8 mouse cellular contexts compared by ENCODE assay signal in the genomic region with DNA sequence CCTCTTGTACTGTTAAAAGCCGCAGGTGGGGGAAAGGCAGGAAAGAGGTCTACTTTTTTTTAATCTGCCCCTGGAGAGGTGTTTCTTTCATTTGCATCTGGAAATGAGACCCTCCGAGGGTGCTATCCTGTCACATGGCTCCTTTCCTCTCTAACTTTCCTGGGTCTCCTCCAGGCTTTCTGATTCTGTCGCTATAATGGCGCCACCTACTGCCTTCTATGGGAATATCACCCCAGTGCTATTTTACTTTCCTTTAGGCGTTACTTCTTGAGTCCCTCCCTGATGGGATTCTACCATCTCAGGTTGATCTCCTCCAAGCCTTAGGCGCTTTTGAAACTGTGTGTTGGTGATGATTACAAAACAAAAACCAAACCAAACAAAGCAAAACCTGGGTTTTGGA. TPM values are rescaled to one million over a fixed set of nuclear protein-coding genes. Genes with fewer than 3 reads are reported as not detected.
DNase-seq lines count a peak whose midpoint lies in the region; ATAC-seq and TF ChIP-seq lines count a peak whose summit lies in the region.

No protein-coding gene starts in this region.

- no peak for ATAC-seq in limb, embryonic 11.5 days (ENCODE audit: insufficient number of reproducible peaks, low FRiP score, low TSS enrichment, low read depth)
- ATAC-seq in stomach, postnatal 0 days (ENCODE audit: low FRiP score, low TSS enrichment) = no peak

- H3K27me3 ChIP-seq in limb, embryonic 11.5 days (ENCODE audit: control insufficient read depth, insufficient read depth, low read length) = no peaks in the 10 kb centered on the region
- peaks cover 10% of the 10 kb centered on the region; the same call in 1 of the 2 replicates for H3K27me3 ChIP-seq in limb, embryonic 10.5 days (ENCODE audit: low read depth, poor library complexity, severe bottlenecking)
- no peaks in the 10 kb centered on the region for H3K27me3 ChIP-seq in stomach, postnatal 0 days (ENCODE audit: control insufficient read depth, insufficient read depth, low read length)

- H3K9me3 ChIP-seq in limb, embryonic 11.5 days (ENCODE audit: control insufficient read depth, low read length) = no peaks in the 10 kb centered on the region
- no peaks in the 10 kb centered on the region for H3K9me3 ChIP-seq in limb, embryonic 10.5 days (replicated peaks)
- no peaks in the 10 kb centered on the region for H3K9me3 ChIP-seq in stomach, postnatal 0 days (ENCODE audit: control insufficient read depth, low read length)

- H3K4me1 ChIP-seq in limb, embryonic 11.5 days (ENCODE audit: control insufficient read depth, insufficient read depth, low read length) = no peaks in the 10 kb centered on the region
- H3K4me1 ChIP-seq in limb, embryonic 10.5 days = no peaks in the 10 kb centered on the region
- no peaks in the 10 kb centered on the region for H3K4me1 ChIP-seq in stomach, postnatal 0 days (replicated peaks; ENCODE audit: control insufficient read depth, insufficient read depth)

- H3K27ac ChIP-seq in limb, embryonic 11.5 days (replicated peaks; ENCODE audit: low read depth, low read length) = no peak overlapping the region
- no peak overlapping the region for H3K27ac ChIP-seq in limb, embryonic 10.5 days
- no peak overlapping the region for H3K27ac ChIP-seq in stomach, postnatal 0 days (replicated peaks)

- no peaks in the 10 kb centered on the region for H3K36me3 ChIP-seq in limb, embryonic 11.5 days (ENCODE audit: control insufficient read depth, insufficient read depth, low read length)
- H3K36me3 ChIP-seq in limb, embryonic 10.5 days = no peaks in the 10 kb centered on the region
- H3K36me3 ChIP-seq in stomach, postnatal 0 days (ENCODE audit: control insufficient read depth, insufficient read depth, low read length) = no peaks in the 10 kb centered on the region

- no peak overlapping the region for H3K9ac ChIP-seq in limb, embryonic 11.5 days (ENCODE audit: low read length)
- H3K9ac ChIP-seq in stomach, postnatal 0 days (ENCODE audit: low read length) = no peak overlapping the region

- H3K4me3 ChIP-seq in limb, embryonic 11.5 days (ENCODE audit: low read depth, low read length) = no peak overlapping the region
- no peak overlapping the region for H3K4me3 ChIP-seq in limb, embryonic 10.5 days
- no peak overlapping the region for H3K4me3 ChIP-seq in stomach, postnatal 0 days (ENCODE audit: low read depth, low read length)

- TF ChIP-seq EP300 in stomach, postnatal 0 days (optimal IDR thresholded peaks at IDR 0.05) = no peak

- 37% methylated on average over 6 of the region's 6 CpGs for WGBS in limb, embryonic 11.5 days
- WGBS in limb, embryonic 10.5 days = 38% methylated on average over 6 of the region's 6 CpGs
- 30% methylated on average over 6 of the region's 6 CpGs for WGBS in stomach, postnatal 0 days

- intact Hi-C loops in left cerebral cortex, postnatal 4 days (cut with DNase I) = no loop called here

- peak; percentile 73 for TF ChIP-seq CTCF in stomach, postnatal 0 days (IDR thresholded peaks at IDR 0.05; ENCODE audit: low read depth)

- peak; percentile 23 for DNase-seq in cerebellum, adult 9-10 months
- DNase-seq in cerebellum, postnatal 4 days (ENCODE audit: low spot score in 2 of 2) = no peak
- DNase-seq in limb, embryonic 11.5 days (ENCODE audit: low spot score) = peak; percentile 52
- DNase-seq in limb, embryonic 10.5 days (ENCODE audit: low spot score) = no peak
- peak; percentile 85 for DNase-seq in ZHBTc4 (ENCODE audit: low read depth, low spot score)
- DNase-seq in kidney, postnatal 4 days = peak; percentile 43 to 57
- no peak for DNase-seq in stomach, postnatal 0 days (ENCODE audit: low spot score)
- DNase-seq in left cerebral cortex, postnatal 4 days = no peak

- H3K4me2 ChIP-seq in limb, embryonic 11.5 days (ENCODE audit: low read depth, severe bottlenecking) = no peak overlapping the region
- no peak overlapping the region for H3K4me2 ChIP-seq in stomach, postnatal 0 days (replicated peaks; ENCODE audit: low read depth)

RNA-seq across cellular contexts. Expression of a gene that starts 22.1 kb away (rescaled TPM):
- 4.4 and 4.7 TPM in 2 replicates for polyA plus RNA-seq in limb, embryonic 11.5 days (2014; fragmentation: Nextera tagmentation; extraction: Ambion mirVana)
- 0.24 and 0.78 TPM in 2 replicates for polyA plus RNA-seq in limb, embryonic 10.5 days (2016; fragmentation: Nextera tagmentation; extraction: Ambion mirVana)
- 0.91 and 1.5 TPM in 2 replicates for polyA plus RNA-seq in stomach, postnatal 0 days (2015; fragmentation: Nextera tagmentation; extraction: Ambion mirVana)
- 1 to 10 TPM; 2.2 to 2.4 TPM for total RNA-seq in left cerebral cortex, postnatal 4 days (2021)

RNA-seq across cellular contexts. Expression of a gene that starts 47.7 kb away (rescaled TPM):
- polyA plus RNA-seq in limb, embryonic 11.5 days (2014; fragmentation: Nextera tagmentation; extraction: Ambion mirVana) = 21.7 and 23.2 TPM in 2 replicates
- 22.8 and 24.7 TPM in 2 replicates for polyA plus RNA-seq in limb, embryonic 10.5 days (2016; fragmentation: Nextera tagmentation; extraction: Ambion mirVana)
- 14.5 and 15.2 TPM in 2 replicates for polyA plus RNA-seq in stomach, postnatal 0 days (2015; fragmentation: Nextera tagmentation; extraction: Ambion mirVana)
- total RNA-seq in left cerebral cortex, postnatal 4 days (2021) = 10 to 100 TPM in 1 of 2 experiments, 1 to 10 TPM in 1; 9.9 to 12.0 TPM

RNA-seq across cellular contexts. Expression of a gene that starts 47.8 kb away (rescaled TPM):
- 33.2 and 35.3 TPM in 2 replicates for polyA plus RNA-seq in limb, embryonic 11.5 days (2014; fragmentation: Nextera tagmentation; extraction: Ambion mirVana)
- 31.3 and 34.0 TPM in 2 replicates for polyA plus RNA-seq in limb, embryonic 10.5 days (2016; fragmentation: Nextera tagmentation; extraction: Ambion mirVana)
- polyA plus RNA-seq in stomach, postnatal 0 days (2015; fragmentation: Nextera tagmentation; extraction: Ambion mirVana) = 17.3 and 17.4 TPM in 2 replicates
- total RNA-seq in left cerebral cortex, postnatal 4 days (2021) = 10 to 100 TPM; 24.1 to 26.2 TPM

Comparison
In these comparisons a context has a peak if more than half of its experiments do, and no peak if none do; other contexts are left out.
1. DNase-seq: peak in cerebellum, adult 9-10 months (single experiment), limb, embryonic 11.5 days (single experiment), ZHBTc4 (single experiment) and kidney, postnatal 4 days (2 of 2); none in cerebellum, postnatal 4 days (0 of 2), limb, embryonic 10.5 days (single experiment), stomach, postnatal 0 days (single experiment) and left cerebral cortex, postnatal 4 days (single experiment).